Mouse (Mus musculus) liver, adult 2 months (tissue): ENCODE data around the gene Mllt10.

Experiments
- CTCF ChIP-seq: fragments of 200-500 bp; IDR thresholded peaks from 2 replicates; pipeline ENCODE4 v1.5.1; 2011; ENCODE audit warnings: low read depth, low read length, control low read depth
- POLR2A ChIP-seq: fragments of 200-500 bp; IDR thresholded peaks from 2 replicates; pipeline ENCODE4 v1.6.1; 2011; ENCODE audit warnings: low read length, control low read depth; ENCODE audit not compliant: insufficient read depth; ENCODE audit errors: extremely low read depth

DNA sequence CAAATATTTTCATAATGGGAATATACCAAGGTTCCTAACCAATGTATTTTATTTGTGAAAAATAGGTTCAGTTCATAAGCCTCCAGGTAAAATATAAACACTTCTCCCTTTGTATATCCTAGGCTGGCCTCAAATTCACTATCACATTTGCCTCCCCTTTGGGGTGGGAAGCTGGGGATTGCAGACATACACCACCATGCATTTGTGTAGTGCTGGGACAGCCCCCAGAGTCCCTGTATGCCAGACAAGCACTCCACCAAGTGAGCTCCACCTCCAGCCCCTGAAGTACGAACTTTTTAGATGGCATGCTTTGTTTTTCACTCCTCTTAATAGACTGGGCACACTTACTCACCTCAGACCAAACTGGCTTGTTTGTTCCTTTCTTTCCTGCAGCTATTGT lies 32.2 kb upstream of the Mllt10 start:
- TF ChIP-seq CTCF (no peak), POLR2A (no peak)
